Mouse (Mus musculus) kidney, postnatal 36 days (tissue): Measurements from ENCODE around the gene Ehmt2.
A peak's percentile ranks its signal among the peaks of the same experiment; 100 is the strongest.
"Not testable (repeated sequence)": the region's sequence is repeated elsewhere in the genome, so short reads cannot be mapped to it uniquely, and the experiment has no call there.

ENCODE experiments used
- DNase-seq, 2 experiments: peaks; one replicate each; pipeline ENCODE4 v3.0.0; 2021 to 2022; ENCODE audit warnings: mixed read lengths in 2 of 2

Ehmt2 gene

DNA sequence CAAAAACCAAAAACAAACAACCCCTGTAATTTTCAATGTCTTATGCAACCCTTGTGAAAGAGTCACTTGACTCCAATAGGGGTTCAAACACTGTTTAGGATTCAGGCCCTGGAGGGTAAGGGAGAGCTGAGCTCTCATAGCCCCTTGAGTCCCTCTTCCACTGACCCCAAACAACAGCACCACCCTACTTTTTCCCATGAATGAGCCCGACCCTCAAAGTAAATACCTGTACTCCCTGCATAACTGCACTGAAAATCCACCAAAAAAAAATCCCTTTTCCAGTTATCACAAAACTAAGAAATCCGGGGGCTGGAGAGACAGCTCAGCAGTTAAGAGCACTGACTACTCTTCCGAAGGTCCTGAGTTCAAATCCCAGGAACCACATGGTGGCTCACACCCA lies 57.6 kb downstream of the Ehmt2 start:
- DNase-seq: no peak

GRCm38 (mm10) chr17:34956340-34956739 lies 58.1 kb downstream of the Ehmt2 start:
- no peak for DNase-seq

GRCm38 (mm10) chr17:34957291-34957690 lies 59.0 kb downstream of the Ehmt2 start:
- DNase-seq: not testable (repeated sequence)

DNA sequence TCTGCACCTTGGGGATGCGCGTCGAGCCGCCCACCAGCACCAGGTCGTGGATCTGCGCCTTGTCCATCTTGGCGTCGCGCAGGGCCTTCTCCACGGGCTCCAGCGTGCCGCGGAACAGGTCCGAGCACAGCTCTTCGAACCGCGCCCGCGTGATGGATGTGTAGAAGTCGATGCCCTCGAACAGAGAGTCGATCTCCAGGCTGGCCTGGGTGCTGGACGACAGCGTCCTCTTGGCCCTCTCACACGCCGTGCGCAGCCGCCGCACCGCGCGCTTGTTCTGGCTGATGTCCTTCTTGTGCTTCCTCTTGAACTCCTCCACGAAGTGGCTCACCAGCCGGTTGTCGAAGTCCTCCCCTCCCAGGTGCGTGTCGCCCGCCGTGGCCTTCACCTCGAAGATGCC lies 59.7 kb downstream of the Ehmt2 start:
- DNase-seq: not testable (repeated sequence)

GRCm38 (mm10) chr17:34958734-34959129 lies 60.5 kb downstream of the Ehmt2 start:
- not testable (repeated sequence) for DNase-seq

DNA sequence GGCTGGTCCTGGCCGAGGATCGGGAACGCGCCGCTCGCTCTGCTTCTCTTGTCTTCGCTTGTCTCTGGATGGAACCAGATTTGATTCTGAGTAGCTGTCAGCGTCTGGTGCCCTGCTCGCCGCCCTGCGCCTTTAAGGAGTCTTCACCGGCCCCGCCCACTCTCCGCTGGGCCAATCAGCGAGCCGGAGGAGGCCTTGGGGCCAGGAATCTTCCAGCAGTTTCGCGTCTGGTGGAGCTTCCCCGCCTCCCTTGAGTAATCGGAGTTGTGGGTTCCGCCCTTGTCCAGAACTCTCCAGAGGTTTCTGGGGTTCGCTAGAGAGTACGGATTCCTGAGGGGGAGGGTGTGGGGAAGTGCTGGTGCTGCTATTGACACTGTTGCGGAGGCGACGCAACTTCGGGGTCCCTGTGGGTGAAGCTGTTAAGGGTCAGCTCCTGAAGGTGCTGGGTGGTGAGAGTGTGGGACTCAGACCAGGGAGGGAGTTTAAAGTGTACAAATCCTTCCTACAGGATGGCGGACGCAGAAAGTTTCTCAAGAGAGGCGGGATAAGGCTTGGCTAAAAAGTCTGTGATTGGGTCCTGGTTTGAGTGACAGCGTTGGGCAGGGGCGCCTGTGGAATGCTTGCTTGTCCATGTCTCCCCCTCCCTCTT lies 61.0 kb downstream of the Ehmt2 start, which contains the start of gene Hspa1b:
Gene Hspa1b, minus strand, starts transcription at position 109 of the 649 bp plus-strand sequence.
- peak; percentile 84 to 88 for DNase-seq

- peak; percentile 70 to 73 for DNase-seq
These were observed 61.7 kb downstream of the Ehmt2 start for GRCm38 (mm10) chr17:34959881-34960515.

GRCm38 (mm10) chr17:34960702-34961493 lies 62.6 kb downstream of the Ehmt2 start:
- DNase-seq: peak in 1 of 2 experiments; percentile 43

DNA sequence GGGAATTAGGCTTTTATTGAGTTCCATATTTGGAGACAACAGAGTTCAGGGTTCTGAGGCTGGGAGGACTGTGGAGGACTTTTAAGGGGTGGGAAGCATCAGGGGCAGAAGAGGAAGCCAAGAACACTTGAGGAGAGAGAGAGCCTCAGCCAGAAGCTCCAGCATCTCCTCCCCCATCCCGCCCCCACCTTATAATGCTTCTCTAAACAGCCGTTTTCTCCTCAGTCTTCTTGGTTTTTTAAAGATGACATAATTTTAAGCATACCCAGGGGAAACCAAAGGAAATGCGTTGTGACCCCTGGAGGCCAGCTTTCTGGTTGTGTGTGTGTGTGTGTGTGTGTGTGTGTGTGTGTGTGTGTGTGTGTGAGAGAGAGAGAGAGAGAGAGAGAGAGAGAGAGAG lies 63.9 kb downstream of the Ehmt2 start:
- no peak for DNase-seq

GRCm38 (mm10) chr17:34962841-34963240 lies 64.6 kb downstream of the Ehmt2 start:
- no peak for DNase-seq
